Mouse (Mus musculus): ENCODE measurements at regions not wholly inside any gene's neighbourhood (a gene's known extent, or its start where the extent isn't known, plus 50 kb on each side); places are given as distances from the start of the nearest gene placed in this dataset.

- Histone ChIP-seq H3K4me3 (ENCODE audit: low read depth, low read length) (no peak overlapping the region), H3K27ac (ENCODE audit: low read depth, low read length) (no peak overlapping the region), H3K4me2 (replicated peaks; ENCODE audit: low read depth, low read length) (no peak overlapping the region), H3K9ac (ENCODE audit: low read depth, low read length) (no peak overlapping the region), H3K27me3 (ENCODE audit: control insufficient read depth, insufficient read depth, low read length) (no peaks in the 10 kb centered on the region), H3K4me1 (replicated peaks; ENCODE audit: control insufficient read depth, insufficient read depth, low read length) (no peaks in the 10 kb centered on the region), H3K36me3 (ENCODE audit: control insufficient read depth, insufficient read depth, low read length) (no peaks in the 10 kb centered on the region), H3K9me3 (ENCODE audit: control insufficient read depth, low read length) (no peaks in the 10 kb centered on the region)
- no peak for ATAC-seq (ENCODE audit: low FRiP score)
- WGBS: 89% methylated on average over 7 of the region's 7 CpGs
- no peak for DNase-seq (ENCODE audit: low spot score)
These were observed 70.8 kb upstream of the Slc38a2 start for GRCm38 (mm10) chr15:96770299-96770698.

DNA sequence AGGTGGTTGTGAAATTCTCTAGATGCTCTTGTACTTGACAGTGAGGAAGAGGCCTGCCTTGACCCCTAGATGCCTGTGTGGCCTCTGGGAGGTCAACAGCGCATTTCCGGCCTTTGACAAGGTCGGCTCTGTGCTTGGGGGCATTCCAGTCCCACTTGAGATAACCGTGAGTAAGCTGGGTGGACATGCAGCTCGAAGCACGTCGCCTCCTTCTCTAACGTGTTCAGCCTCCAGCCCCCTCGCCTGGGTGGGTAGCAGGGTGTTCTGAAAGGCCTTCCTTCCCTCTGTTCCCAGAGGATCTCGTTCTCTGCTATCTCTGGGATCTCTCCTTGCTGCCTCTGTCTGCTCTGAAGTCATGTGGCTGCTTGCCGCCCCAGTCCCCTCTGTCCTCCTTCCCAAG, 70.2 kb upstream of the Slc38a2 start:
- H3K9ac ChIP-seq (ENCODE audit: low read depth, low read length): no peak overlapping the region
- H3K27ac ChIP-seq (ENCODE audit: low read depth, low read length): no peak overlapping the region
- DNase-seq (ENCODE audit: low spot score) (no peak), ATAC-seq (ENCODE audit: low FRiP score) (no peak)
- no peaks in the 10 kb centered on the region for H3K9me3 ChIP-seq (ENCODE audit: control insufficient read depth, low read length)
- 80% methylated on average over 11 of the region's 11 CpGs for WGBS
- H3K4me2 ChIP-seq (replicated peaks; ENCODE audit: low read depth, low read length): no peak overlapping the region
- no peaks in the 10 kb centered on the region for H3K36me3 ChIP-seq (ENCODE audit: control insufficient read depth, insufficient read depth, low read length)
- H3K4me3 ChIP-seq (ENCODE audit: low read depth, low read length): no peak overlapping the region
- H3K27me3 ChIP-seq (ENCODE audit: control insufficient read depth, insufficient read depth, low read length): no peaks in the 10 kb centered on the region
- H3K4me1 ChIP-seq (replicated peaks; ENCODE audit: control insufficient read depth, insufficient read depth, low read length): no peaks in the 10 kb centered on the region

GRCm38 (mm10) chr15:96768301-96768993, 68.9 kb upstream of the Slc38a2 start:
- no peak for ATAC-seq (ENCODE audit: low FRiP score)
- Histone ChIP-seq H3K4me1 (replicated peaks; ENCODE audit: control insufficient read depth, insufficient read depth, low read length) (no peaks in the 10 kb centered on the region), H3K4me2 (replicated peaks; ENCODE audit: low read depth, low read length) (no peak overlapping the region), H3K9ac (ENCODE audit: low read depth, low read length) (no peak overlapping the region), H3K36me3 (ENCODE audit: control insufficient read depth, insufficient read depth, low read length) (no peaks in the 10 kb centered on the region), H3K4me3 (ENCODE audit: low read depth, low read length) (no peak overlapping the region), H3K27ac (ENCODE audit: low read depth, low read length) (no peak overlapping the region), H3K9me3 (ENCODE audit: control insufficient read depth, low read length) (no peaks in the 10 kb centered on the region), H3K27me3 (ENCODE audit: control insufficient read depth, insufficient read depth, low read length) (no peaks in the 10 kb centered on the region)
- 85% methylated on average over 19 of the region's 19 CpGs for WGBS
- DNase-seq (ENCODE audit: low spot score): no peak

- H3K9ac ChIP-seq (ENCODE audit: low read depth, low read length): no peak overlapping the region
- no peak overlapping the region for H3K27ac ChIP-seq (ENCODE audit: low read depth, low read length)
- ATAC-seq (ENCODE audit: low FRiP score) (no peak), DNase-seq (ENCODE audit: low spot score) (no peak)
- 86% methylated on average over 5 of the region's 5 CpGs for WGBS
- no peak overlapping the region for H3K4me3 ChIP-seq (ENCODE audit: low read depth, low read length)
- H3K36me3 ChIP-seq (ENCODE audit: control insufficient read depth, insufficient read depth, low read length): no peaks in the 10 kb centered on the region
- no peaks in the 10 kb centered on the region for H3K27me3 ChIP-seq (ENCODE audit: control insufficient read depth, insufficient read depth, low read length)
- H3K4me2 ChIP-seq (replicated peaks; ENCODE audit: low read depth, low read length): no peak overlapping the region
- no peaks in the 10 kb centered on the region for H3K4me1 ChIP-seq (replicated peaks; ENCODE audit: control insufficient read depth, insufficient read depth, low read length)
- no peaks in the 10 kb centered on the region for H3K9me3 ChIP-seq (ENCODE audit: control insufficient read depth, low read length)
These were observed 67.7 kb upstream of the Slc38a2 start for GRCm38 (mm10) chr15:96767188-96767587.

DNA sequence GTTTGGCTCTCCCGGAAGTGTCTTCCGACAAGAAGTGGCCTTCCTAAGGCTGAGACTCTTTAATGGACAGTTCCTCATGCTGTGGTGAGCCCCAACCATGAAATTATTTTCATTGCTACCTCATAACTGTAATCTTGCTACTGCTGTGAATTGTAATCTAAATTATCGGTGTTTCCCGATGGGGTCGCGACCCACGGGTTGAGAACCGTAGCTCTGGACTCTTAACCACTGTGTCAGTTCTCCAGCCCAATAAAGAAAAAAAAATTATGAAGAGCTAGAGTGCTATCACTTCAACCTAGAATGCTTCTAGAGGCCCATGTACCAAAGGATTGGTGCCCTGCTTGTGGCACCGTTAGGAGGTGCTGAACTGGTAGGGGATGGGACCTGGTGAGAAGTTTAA, 66.7 kb upstream of the Slc38a2 start:
- DNase-seq (ENCODE audit: low spot score): no peak
- H3K9ac ChIP-seq (ENCODE audit: low read depth, low read length): no peak overlapping the region

DNA sequence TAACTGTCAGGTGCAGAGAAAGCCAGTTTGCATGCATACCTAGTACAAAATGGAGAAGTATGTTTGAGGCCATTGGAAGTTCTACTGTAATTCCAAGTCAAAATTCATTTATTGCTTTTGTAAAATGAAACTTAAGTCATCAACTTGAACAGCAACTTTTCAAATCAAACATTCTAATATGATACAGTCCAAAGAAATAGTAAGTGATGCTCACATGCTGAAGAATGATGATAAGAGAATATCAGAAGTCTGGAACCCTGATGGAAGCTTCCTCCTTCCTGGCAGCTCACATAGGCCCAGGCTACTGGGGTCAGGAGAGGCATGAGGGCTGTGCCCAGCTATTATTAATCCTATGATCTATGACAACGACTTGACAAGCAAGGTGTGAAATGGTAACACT, 64.1 kb upstream of the Slc38a2 start:
- Histone ChIP-seq H3K27ac (ENCODE audit: low read depth, low read length) (no peak overlapping the region), H3K4me2 (replicated peaks; ENCODE audit: low read depth, low read length) (no peak overlapping the region), H3K4me3 (ENCODE audit: low read depth, low read length) (no peak overlapping the region), H3K4me1 (replicated peaks; ENCODE audit: control insufficient read depth, insufficient read depth, low read length) (no peaks in the 10 kb centered on the region), H3K9ac (ENCODE audit: low read depth, low read length) (no peak overlapping the region), H3K9me3 (ENCODE audit: control insufficient read depth, low read length) (no peaks in the 10 kb centered on the region), H3K36me3 (ENCODE audit: control insufficient read depth, insufficient read depth, low read length) (no peaks in the 10 kb centered on the region), H3K27me3 (ENCODE audit: control insufficient read depth, insufficient read depth, low read length) (no peaks in the 10 kb centered on the region)
- 70% methylated on average over 1 of the region's 1 CpGs for WGBS
- DNase-seq (ENCODE audit: low spot score): no peak
- no peak for ATAC-seq (ENCODE audit: low FRiP score)

More for the DNA sequence above, 66.7 kb upstream of the Slc38a2 start:
- WGBS: 92% methylated on average over 9 of the region's 9 CpGs
- no peak for ATAC-seq (ENCODE audit: low FRiP score)
- no peak overlapping the region for H3K4me3 ChIP-seq (ENCODE audit: low read depth, low read length)
- H3K36me3 ChIP-seq (ENCODE audit: control insufficient read depth, insufficient read depth, low read length): no peaks in the 10 kb centered on the region
- no peaks in the 10 kb centered on the region for H3K9me3 ChIP-seq (ENCODE audit: control insufficient read depth, low read length)
- no peak overlapping the region for H3K4me2 ChIP-seq (replicated peaks; ENCODE audit: low read depth, low read length)
- no peak overlapping the region for H3K27ac ChIP-seq (ENCODE audit: low read depth, low read length)
- no peaks in the 10 kb centered on the region for H3K27me3 ChIP-seq (ENCODE audit: control insufficient read depth, insufficient read depth, low read length)
- no peaks in the 10 kb centered on the region for H3K4me1 ChIP-seq (replicated peaks; ENCODE audit: control insufficient read depth, insufficient read depth, low read length)

DNA sequence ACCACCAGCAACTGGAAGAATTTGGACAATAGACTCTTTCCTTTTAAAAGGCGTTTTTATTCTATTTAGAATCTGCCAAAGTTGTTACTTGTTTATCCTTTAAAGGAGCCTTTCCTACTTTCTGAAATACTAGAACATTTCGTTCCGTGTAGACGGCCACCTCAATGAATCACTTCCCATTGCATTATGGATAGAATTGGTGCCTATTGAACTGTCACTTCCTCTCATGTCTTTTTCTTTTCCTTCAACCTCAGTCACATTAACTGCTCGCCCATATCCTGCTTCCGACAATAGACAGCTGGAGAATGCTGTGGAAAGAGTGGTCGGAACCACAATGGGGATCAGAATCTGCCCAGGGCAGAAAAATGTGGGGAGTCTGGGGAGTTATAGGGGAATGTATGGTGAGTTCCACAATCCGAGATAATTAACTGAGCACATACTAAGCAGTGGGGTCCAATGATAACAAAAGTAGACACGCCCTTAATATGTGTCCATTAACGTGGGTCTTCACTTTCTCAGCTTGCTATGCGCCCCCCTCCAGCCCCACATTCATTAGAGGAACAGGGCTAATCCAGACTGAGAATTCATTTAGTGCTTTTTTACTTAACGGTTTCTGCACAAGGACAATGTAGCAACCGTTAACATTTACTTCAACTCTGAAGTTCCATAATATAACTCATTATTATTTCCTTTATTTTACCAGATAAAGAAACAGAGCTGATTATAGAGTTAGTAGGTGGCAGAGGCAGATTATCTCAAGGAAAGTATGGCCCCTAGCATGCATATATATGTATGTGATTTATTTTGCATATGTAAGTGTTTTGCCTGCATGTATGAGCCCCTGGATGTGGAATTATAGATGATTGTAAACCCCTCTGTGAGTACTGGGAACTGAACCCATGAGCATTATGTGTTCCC, 59.8 kb upstream of the Slc38a2 start:
- Histone ChIP-seq H3K9ac (ENCODE audit: low read depth, low read length) (no peak overlapping the region), H3K36me3 (ENCODE audit: control insufficient read depth, insufficient read depth, low read length) (no peaks in the 10 kb centered on the region), H3K27me3 (ENCODE audit: control insufficient read depth, insufficient read depth, low read length) (no peaks in the 10 kb centered on the region), H3K27ac (ENCODE audit: low read depth, low read length) (no peak overlapping the region), H3K9me3 (ENCODE audit: control insufficient read depth, low read length) (no peaks in the 10 kb centered on the region), H3K4me2 (replicated peaks; ENCODE audit: low read depth, low read length) (no peak overlapping the region), H3K4me3 (ENCODE audit: low read depth, low read length) (no peak overlapping the region), H3K4me1 (replicated peaks; ENCODE audit: control insufficient read depth, insufficient read depth, low read length) (no peaks in the 10 kb centered on the region)
- ATAC-seq (ENCODE audit: low FRiP score): no peak
- WGBS: 70% methylated on average over 13 of the region's 13 CpGs
- DNase-seq (ENCODE audit: low spot score): no peak

DNA sequence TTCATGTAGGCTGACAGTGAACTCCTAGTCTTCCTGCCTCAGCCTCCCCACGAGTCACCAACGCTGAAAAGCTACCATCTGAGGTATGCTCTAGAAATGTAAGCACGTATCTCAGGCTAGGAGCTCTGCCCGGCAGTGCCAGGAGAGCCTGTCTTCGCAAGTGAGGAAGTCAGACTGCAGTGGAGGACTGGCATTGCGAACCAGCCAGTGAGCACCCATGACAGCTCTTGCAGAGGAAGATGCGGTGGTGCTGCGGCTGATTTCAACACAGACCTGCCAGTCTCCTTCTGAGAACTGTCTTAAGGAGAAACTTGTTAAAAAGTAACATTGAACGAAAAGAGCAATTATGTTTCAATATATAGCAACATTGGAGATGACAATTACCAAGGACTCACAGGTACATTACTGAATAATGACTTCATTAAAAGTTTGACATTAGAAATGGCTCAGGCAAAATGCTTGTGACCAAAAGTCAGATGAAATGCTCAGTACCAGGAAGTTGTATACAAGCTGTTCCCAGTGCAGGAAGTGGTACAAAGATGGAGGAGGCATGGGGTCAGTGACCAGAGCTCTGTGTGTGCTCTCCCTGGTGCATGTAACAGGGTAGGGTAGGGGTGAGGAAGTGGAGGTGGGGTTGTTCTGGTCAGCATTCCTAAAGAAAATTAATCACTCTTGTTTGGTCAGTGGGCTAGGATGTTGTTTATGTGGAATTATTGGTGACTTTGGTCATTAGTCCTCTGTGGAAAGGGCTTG, 58.1 kb upstream of the Slc38a2 start:
- 87% methylated on average over 9 of the region's 9 CpGs for WGBS
- Histone ChIP-seq H3K27me3 (ENCODE audit: control insufficient read depth, insufficient read depth, low read length) (no peaks in the 10 kb centered on the region), H3K9me3 (ENCODE audit: control insufficient read depth, low read length) (no peaks in the 10 kb centered on the region), H3K4me1 (replicated peaks; ENCODE audit: control insufficient read depth, insufficient read depth, low read length) (no peaks in the 10 kb centered on the region), H3K9ac (ENCODE audit: low read depth, low read length) (no peak overlapping the region), H3K4me3 (ENCODE audit: low read depth, low read length) (no peak overlapping the region), H3K4me2 (replicated peaks; ENCODE audit: low read depth, low read length) (no peak overlapping the region), H3K27ac (ENCODE audit: low read depth, low read length) (no peak overlapping the region), H3K36me3 (ENCODE audit: control insufficient read depth, insufficient read depth, low read length) (no peaks in the 10 kb centered on the region)
- ATAC-seq (ENCODE audit: low FRiP score) (no peak), DNase-seq (ENCODE audit: low spot score) (no peak)
